Mouse (Mus musculus) MEL (cell line): ENCODE measurements at regions not wholly inside any gene's neighbourhood (a gene's known extent, or its start where the extent isn't known, plus 50 kb on each side); places are given as distances from the start of the nearest gene placed in this dataset.

ENCODE experiments used
- DNase-seq: peaks from one replicate; pipeline ENCODE4 v3.0.0; 2011; ENCODE audit warnings: low read depth, low spot score
- H3K27ac ChIP-seq: 2 replicates; pipeline ENCODE4 v1.5.1; 2012; ENCODE audit warnings: low read depth, mild to moderate bottlenecking, control low read depth, low read length, moderate library complexity; ENCODE audit not compliant: control insufficient read depth
- H3K27me3 ChIP-seq, 2 experiments: fragments of 150-350 bp in 1 of 2; sonication (generic) in 1 of 2; 2 replicates each; pipeline ENCODE4 v1.6.1; 2012; ENCODE audit warnings: low read length in 2 of 2, mild to moderate bottlenecking in 2 of 2, improper control_type of control experiment in 1 of 2, moderate library complexity in 1 of 2; ENCODE audit not compliant: insufficient read depth in 2 of 2, control insufficient read depth in 1 of 2
- H3K36me3 ChIP-seq, 2 experiments: 2 replicates each; pipeline ENCODE4 v1.6.1; 2012 to 2014; ENCODE audit warnings: low read length in 2 of 2, improper control_type of control experiment in 1 of 2, inconsistent platforms in 1 of 2, mild to moderate bottlenecking in 1 of 2; ENCODE audit not compliant: insufficient read depth in 2 of 2, control insufficient read depth in 1 of 2
- H3K4me1 ChIP-seq, 2 experiments: fragments of 150-350 bp in 1 of 2; sonication (generic) in 1 of 2; 2 replicates each; pipeline ENCODE4 v1.6.1; 2012; ENCODE audit warnings: low read length in 2 of 2, improper control_type of control experiment in 1 of 2, mild to moderate bottlenecking in 1 of 2; ENCODE audit not compliant: insufficient read depth in 2 of 2, control insufficient read depth in 1 of 2
- H3K4me3 ChIP-seq, 2 experiments: fragments of 150-350 bp in 1 of 2; sonication (generic) in 1 of 2; 2 replicates each; pipeline ENCODE4 v1.5.1; 2012; ENCODE audit warnings: low read depth in 2 of 2, low read length in 2 of 2, mild to moderate bottlenecking in 2 of 2, moderate library complexity in 2 of 2, control low read depth in 1 of 2, improper control_type of control experiment in 1 of 2; ENCODE audit not compliant: control insufficient read depth in 1 of 2, insufficient read depth in 1 of 2
- H3K79me2 ChIP-seq: 2 replicates; pipeline ENCODE4 v1.6.1; 2012; ENCODE audit warnings: mild to moderate bottlenecking, low read length, moderate library complexity; ENCODE audit not compliant: control insufficient read depth, poor library complexity, insufficient read depth
- H3K9ac ChIP-seq: 2 replicates; pipeline ENCODE4 v1.6.1; 2012; ENCODE audit warnings: low read depth, mild to moderate bottlenecking, control low read depth, low read length, moderate library complexity; ENCODE audit not compliant: control insufficient read depth, poor library complexity, severe bottlenecking
- H3K9me3 ChIP-seq: fragments of 150-350 bp; sonication (generic); replicated peaks from 2 replicates; pipeline ENCODE4 v1.6.1; 2012; ENCODE audit warnings: mild to moderate bottlenecking, low read length, improper control_type of control experiment, moderate library complexity; ENCODE audit not compliant: insufficient read depth
- CHD2 ChIP-seq: IDR thresholded peaks from 2 replicates; pipeline ENCODE4 v1.6.1; 2011; ENCODE audit warnings: low read length, improper control_type of control experiment
- CTCF ChIP-seq, 3 experiments: IDR thresholded peaks in 2 of 3; conservative IDR thresholded peaks in 1 of 3; 2 replicates each; pipeline ENCODE4 v1.5.1; 2011 to 2012; ENCODE audit warnings: low read length in 3 of 3, low read depth in 2 of 3, mild to moderate bottlenecking in 2 of 3, improper control_type of control experiment in 1 of 3, inconsistent platforms in 1 of 3, mixed read lengths in 1 of 3, moderate library complexity in 1 of 3; ENCODE audit not compliant: control insufficient read depth in 1 of 3, insufficient read depth in 1 of 3, poor library complexity in 1 of 3, severe bottlenecking in 1 of 3
- E2F4 ChIP-seq: IDR thresholded peaks from 2 replicates; pipeline ENCODE4 v1.6.1; 2011; ENCODE audit warnings: low read depth, low read length, improper control_type of control experiment, borderline replicate concordance
- ELF1 ChIP-seq: IDR thresholded peaks from 2 replicates; pipeline ENCODE4 v1.6.1; 2014; ENCODE audit warnings: low read depth, mild to moderate bottlenecking, inconsistent platforms, low read length, improper control_type of control experiment, moderate library complexity
- ETS1 ChIP-seq: IDR thresholded peaks from 2 replicates; pipeline ENCODE4 v1.6.1; 2012; ENCODE audit warnings: low read depth, mild to moderate bottlenecking, inconsistent platforms, low read length, improper control_type of control experiment, moderate library complexity
- HCFC1 ChIP-seq: IDR thresholded peaks from 2 replicates; pipeline ENCODE4 v1.6.1; 2012; ENCODE audit warnings: low read depth, mild to moderate bottlenecking, inconsistent platforms, low read length, improper control_type of control experiment, moderate library complexity
- KAT2A ChIP-seq: conservative IDR thresholded peaks from 2 replicates; pipeline ENCODE4 v1.6.1; 2012; ENCODE audit warnings: low read depth, low read length, improper control_type of control experiment, inconsistent platforms
- MAFK ChIP-seq: IDR thresholded peaks from 2 replicates; pipeline ENCODE4 v1.6.1; 2011; ENCODE audit warnings: low read depth, mild to moderate bottlenecking, low read length, improper control_type of control experiment, borderline replicate concordance
- MAZ ChIP-seq: IDR thresholded peaks from 2 replicates; pipeline ENCODE4 v1.6.1; 2012; ENCODE audit warnings: low read depth, mild to moderate bottlenecking, inconsistent platforms, low read length, improper control_type of control experiment
- MYB ChIP-seq: IDR thresholded peaks from 2 replicates; pipeline ENCODE4 v1.6.1; 2011; ENCODE audit warnings: mild to moderate bottlenecking, low read depth, low read length, improper control_type of control experiment
- MYC ChIP-seq: IDR thresholded peaks from 2 replicates; pipeline ENCODE4 v1.6.1; 2011; ENCODE audit warnings: low read depth, mild to moderate bottlenecking, low read length, improper control_type of control experiment, moderate library complexity
- POLR2AphosphoS2 ChIP-seq: IDR thresholded peaks from 2 replicates; pipeline ENCODE4 v1.6.1; 2011; ENCODE audit warnings: low read length, improper control_type of control experiment
- POLR2AphosphoS5 ChIP-seq: IDR thresholded peaks from 2 replicates; pipeline ENCODE4 v1.6.1; 2012; ENCODE audit warnings: low read depth, borderline replicate concordance, mild to moderate bottlenecking, inconsistent platforms, low read length, moderate library complexity, mixed read lengths
- RCOR1 ChIP-seq: IDR thresholded peaks from 2 replicates; pipeline ENCODE4 v1.6.1; 2012; ENCODE audit warnings: low read depth, mild to moderate bottlenecking, inconsistent platforms, low read length, improper control_type of control experiment
- TAL1 ChIP-seq: IDR thresholded peaks from 2 replicates; pipeline ENCODE4 v1.6.1; 2012; ENCODE audit warnings: mild to moderate bottlenecking, inconsistent platforms, low read length, moderate library complexity, mixed read lengths
- UBTF ChIP-seq: IDR thresholded peaks from 2 replicates; pipeline ENCODE4 v1.6.1; 2012; ENCODE audit warnings: low read depth, mild to moderate bottlenecking, inconsistent platforms, low read length, improper control_type of control experiment, moderate library complexity, borderline replicate concordance; ENCODE audit not compliant: insufficient read depth
- ZC3H11A ChIP-seq: IDR thresholded peaks from 2 replicates; pipeline ENCODE4 v1.6.1; 2012; ENCODE audit warnings: low read depth, mild to moderate bottlenecking, inconsistent platforms, low read length, improper control_type of control experiment
- ZKSCAN1 ChIP-seq: IDR thresholded peaks from 2 replicates; pipeline ENCODE4 v1.6.1; 2012; ENCODE audit warnings: low read depth, mild to moderate bottlenecking, inconsistent platforms, low read length, improper control_type of control experiment, moderate library complexity
- ZNF384 ChIP-seq: IDR thresholded peaks from 2 replicates; pipeline ENCODE4 v1.6.1; 2012; ENCODE audit warnings: low read depth, mild to moderate bottlenecking, inconsistent platforms, low read length, improper control_type of control experiment

DNA sequence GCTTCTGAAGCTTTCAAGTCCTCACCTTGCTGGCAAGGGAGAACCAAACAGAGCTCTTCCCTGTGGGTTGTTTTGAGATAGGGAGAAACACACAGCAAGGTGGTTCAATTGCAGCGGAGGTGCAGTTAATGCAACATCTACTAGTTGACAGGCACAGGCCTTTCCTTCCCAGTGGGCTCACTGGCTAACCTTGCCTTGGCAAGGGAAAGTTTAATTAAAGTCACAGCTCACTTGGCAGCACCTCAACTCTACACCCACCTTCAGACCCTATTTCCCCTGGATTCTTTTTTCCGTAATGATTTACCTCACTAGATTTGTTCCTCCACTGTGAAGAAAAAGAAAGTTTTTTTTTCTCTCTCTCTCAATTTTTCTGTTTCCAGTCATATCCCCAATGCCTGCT lies 314.5 kb downstream of the Tlr4 start:
- no peak for DNase-seq
- Histone ChIP-seq H3K4me1 (no peaks in the 10 kb centered on the region), H3K27me3 (no peaks in the 10 kb centered on the region), H3K79me2 (no peaks in the 10 kb centered on the region), H3K36me3 (no peaks in the 10 kb centered on the region), H3K9me3 (no peaks in the 10 kb centered on the region), H3K27ac (no peak overlapping the region), H3K9ac (no peak overlapping the region), H3K4me3 (no peak overlapping the region)
- TF ChIP-seq MAZ (no peak), ZNF384 (no peak), MAFK (no peak), UBTF (no peak), ZKSCAN1 (no peak), HCFC1 (no peak), POLR2AphosphoS5 (no peak), MYC (no peak), CTCF (IDR thresholded peaks at IDR 0.05 in 2 of 3, conservative IDR thresholded peaks at IDR 0.05 in 1 of 3; ENCODE audit: control insufficient read depth in 1 of 3, insufficient read depth in 1 of 3, low read depth in 2 of 3, low read length in 3 of 3, poor library complexity in 1 of 3, severe bottlenecking in 1 of 3) (no peak), ZC3H11A (no peak)

DNA sequence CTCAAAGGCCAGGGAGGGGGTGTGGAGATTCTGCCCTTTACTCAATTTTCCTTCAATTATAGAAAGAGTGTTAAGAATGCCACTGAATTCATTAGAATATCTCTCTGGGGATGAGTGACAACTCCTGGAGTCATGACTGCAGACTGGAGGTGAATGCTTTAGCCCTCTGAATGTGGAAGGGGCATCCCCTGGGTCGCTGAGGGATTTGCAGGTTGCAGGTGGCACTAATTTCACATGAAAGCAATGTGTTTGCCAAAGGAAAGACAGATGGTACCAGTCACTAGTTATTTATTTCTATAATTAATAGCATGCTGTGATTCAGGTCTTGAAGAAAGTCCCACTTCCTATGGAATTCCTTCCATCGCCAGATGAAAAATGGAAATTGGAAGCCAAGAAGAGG lies 321.1 kb downstream of the Tlr4 start:
- Histone ChIP-seq H3K9ac (no peak overlapping the region), H3K4me3 (no peak overlapping the region), H3K9me3 (no peaks in the 10 kb centered on the region), H3K4me1 (no peaks in the 10 kb centered on the region), H3K27me3 (no peaks in the 10 kb centered on the region), H3K27ac (no peak overlapping the region), H3K79me2 (no peaks in the 10 kb centered on the region), H3K36me3 (no peaks in the 10 kb centered on the region)
- TF ChIP-seq RCOR1: no peak
- TF ChIP-seq CTCF (IDR thresholded peaks at IDR 0.05 in 2 of 3, conservative IDR thresholded peaks at IDR 0.05 in 1 of 3; ENCODE audit: control insufficient read depth in 1 of 3, insufficient read depth in 1 of 3, low read depth in 2 of 3, low read length in 3 of 3, poor library complexity in 1 of 3, severe bottlenecking in 1 of 3): no peak
- TF ChIP-seq ELF1: no peak
- no peak for TF ChIP-seq POLR2AphosphoS2
- no peak for TF ChIP-seq CHD2
- no peak for TF ChIP-seq TAL1
- TF ChIP-seq E2F4: no peak
- no peak for TF ChIP-seq KAT2A
- TF ChIP-seq MYB: no peak
- TF ChIP-seq ETS1: no peak
- no peak for DNase-seq
